Mouse (Mus musculus): Measurements from ENCODE around the gene Hspa4. TPM values are rescaled to one million over a fixed set of nuclear protein-coding genes. Genes with fewer than 3 reads are reported as not detected.

Gene Hspa4
- polyA plus RNA-seq, 1 experiment from 2014 or later, result 84.5 TPM

DNA sequence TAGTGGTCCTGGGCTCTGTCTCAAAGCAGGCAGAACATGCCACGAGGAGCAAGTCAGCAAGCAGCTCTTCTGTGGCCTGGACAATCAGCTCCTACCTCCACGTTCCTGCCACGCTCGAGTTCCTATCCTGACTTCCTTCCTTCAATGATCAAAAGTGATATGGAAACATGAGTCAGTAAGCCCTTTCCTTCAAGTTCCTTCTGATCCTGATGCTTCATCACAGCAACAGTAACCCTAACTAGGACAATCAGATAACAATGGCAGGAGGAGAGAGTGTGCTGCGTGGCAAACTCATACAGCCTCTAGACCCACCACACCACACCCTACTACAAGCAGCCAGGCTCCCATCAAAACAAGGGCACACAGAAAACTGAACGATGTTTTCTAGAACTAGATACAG is 14.4 kb downstream of the Hspa4 start:
- Histone ChIP-seq H3K9ac (ENCODE audit: low read depth, low read length) (no peak overlapping the region), H3K36me3 (ENCODE audit: insufficient read depth, low read length) (peaks cover 60% of the 10 kb centered on the region), H3K4me2 (ENCODE audit: low read length) (no peak overlapping the region), H3K4me3 (replicated peaks; ENCODE audit: low read depth, low read length) (no peak overlapping the region), H3K9me3 (replicated peaks; ENCODE audit: low read length) (no peaks in the 10 kb centered on the region), H3K4me1 (replicated peaks; ENCODE audit: insufficient read depth, low read length) (no peaks in the 10 kb centered on the region), H3K27ac (no peak overlapping the region), H3K27me3 (ENCODE audit: insufficient read depth, low read length) (no peaks in the 10 kb centered on the region)
- ATAC-seq (replicated peaks; ENCODE audit: low FRiP score, low read depth) (no peak), DNase-seq (ENCODE audit: low spot score) (no peak)
- 57% methylated on average over 6 of the region's 6 CpGs for WGBS
- TF ChIP-seq CTCF (IDR thresholded peaks at IDR 0.05; ENCODE audit: low read depth), result no peak

GRCm38 (mm10) chr11:53278411-53278810 is 21.8 kb downstream of the Hspa4 start:
- Histone ChIP-seq H3K27ac (no peak overlapping the region), H3K4me1 (replicated peaks; ENCODE audit: insufficient read depth, low read length) (no peaks in the 10 kb centered on the region), H3K9ac (ENCODE audit: low read depth, low read length) (no peak overlapping the region), H3K36me3 (ENCODE audit: insufficient read depth, low read length) (peaks cover 39% of the 10 kb centered on the region), H3K4me3 (replicated peaks; ENCODE audit: low read depth, low read length) (no peak overlapping the region), H3K9me3 (replicated peaks; ENCODE audit: low read length) (no peaks in the 10 kb centered on the region), H3K27me3 (ENCODE audit: insufficient read depth, low read length) (no peaks in the 10 kb centered on the region), H3K4me2 (ENCODE audit: low read length) (no peak overlapping the region)
- TF ChIP-seq CTCF (IDR thresholded peaks at IDR 0.05; ENCODE audit: low read depth), result no peak
- DNase-seq (ENCODE audit: low spot score), result no peak
- 87% methylated on average over 4 of the region's 4 CpGs for WGBS
- no peak for ATAC-seq (replicated peaks; ENCODE audit: low FRiP score, low read depth)

GRCm38 (mm10) chr11:53275358-53275757 is 24.9 kb downstream of the Hspa4 start:
- no peak for DNase-seq (ENCODE audit: low spot score)
- no peak overlapping the region for H3K9ac ChIP-seq (ENCODE audit: low read depth, low read length)
- no peaks in the 10 kb centered on the region for H3K27me3 ChIP-seq (ENCODE audit: insufficient read depth, low read length)
- no peak overlapping the region for H3K4me2 ChIP-seq (ENCODE audit: low read length)
- no peak overlapping the region for H3K4me3 ChIP-seq (replicated peaks; ENCODE audit: low read depth, low read length)
- H3K9me3 ChIP-seq (replicated peaks; ENCODE audit: low read length), result no peaks in the 10 kb centered on the region
- no peak for TF ChIP-seq CTCF (IDR thresholded peaks at IDR 0.05; ENCODE audit: low read depth)
- no peak for ATAC-seq (replicated peaks; ENCODE audit: low FRiP score, low read depth)
- no peaks in the 10 kb centered on the region for H3K4me1 ChIP-seq (replicated peaks; ENCODE audit: insufficient read depth, low read length)
- peaks cover 45% of the 10 kb centered on the region for H3K36me3 ChIP-seq (ENCODE audit: insufficient read depth, low read length)
- H3K27ac ChIP-seq, result no peak overlapping the region
- WGBS, result 89% methylated on average over 3 of the region's 3 CpGs

- no peaks in the 10 kb centered on the region for H3K27me3 ChIP-seq (ENCODE audit: insufficient read depth, low read length)
- 88% methylated on average over 5 of the region's 5 CpGs for WGBS
- H3K9ac ChIP-seq (ENCODE audit: low read depth, low read length), result no peak overlapping the region
- no peak overlapping the region for H3K27ac ChIP-seq
- no peak for ATAC-seq (replicated peaks; ENCODE audit: low FRiP score, low read depth)
- no peaks in the 10 kb centered on the region for H3K9me3 ChIP-seq (replicated peaks; ENCODE audit: low read length)
- no peak for TF ChIP-seq CTCF (IDR thresholded peaks at IDR 0.05; ENCODE audit: low read depth)
- no peak overlapping the region for H3K4me2 ChIP-seq (ENCODE audit: low read length)
- no peak for DNase-seq (ENCODE audit: low spot score)
- no peaks in the 10 kb centered on the region for H3K4me1 ChIP-seq (replicated peaks; ENCODE audit: insufficient read depth, low read length)
- H3K4me3 ChIP-seq (replicated peaks; ENCODE audit: low read depth, low read length), result no peak overlapping the region
- H3K36me3 ChIP-seq (ENCODE audit: insufficient read depth, low read length), result peaks cover 43% of the 10 kb centered on the region
These were observed 26.9 kb downstream of the Hspa4 start for GRCm38 (mm10) chr11:53273313-53273712.

DNA sequence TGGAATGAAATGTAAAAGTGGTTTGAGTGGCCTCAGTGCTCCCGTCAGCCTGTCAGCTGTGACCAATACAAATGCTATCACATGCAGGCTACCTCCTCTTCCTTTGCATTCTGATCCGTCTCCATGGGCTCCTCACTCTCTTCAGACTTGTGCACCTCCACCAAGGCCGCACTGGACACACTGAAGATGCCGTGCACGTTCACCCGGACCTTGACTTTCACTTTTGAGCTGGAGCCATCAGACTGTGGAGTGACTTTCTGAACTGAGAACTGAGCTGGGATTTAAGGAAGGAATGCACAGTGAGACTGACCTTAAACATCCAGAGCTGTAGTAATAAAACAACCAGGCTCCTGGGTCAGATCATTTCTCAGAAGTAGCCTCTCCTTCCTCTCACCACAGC is 30.7 kb downstream of the Hspa4 start:
- ATAC-seq (replicated peaks; ENCODE audit: low FRiP score, low read depth), result no peak
- WGBS, result 88% methylated on average over 6 of the region's 6 CpGs

DNA sequence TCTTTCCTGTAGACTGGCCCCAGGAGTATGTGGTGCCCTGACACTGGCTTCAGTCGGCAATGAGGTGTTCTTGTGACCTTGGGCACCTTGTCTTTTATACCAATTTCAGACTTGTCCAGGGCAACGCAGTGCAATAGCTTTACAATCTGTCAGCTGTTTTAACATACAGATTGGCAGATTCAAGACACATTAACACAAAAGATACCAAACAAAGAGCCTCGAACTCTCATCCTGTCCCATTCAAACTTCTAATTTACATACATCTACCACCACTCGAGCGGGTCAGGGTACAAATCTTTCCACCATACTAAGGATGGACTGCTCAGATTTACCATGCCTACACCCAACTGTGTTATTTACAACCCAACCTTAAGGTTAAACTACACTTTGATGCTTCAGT is 39.7 kb downstream of the Hspa4 start:
- Histone ChIP-seq H3K36me3 (ENCODE audit: insufficient read depth, low read length) (peaks cover 48% of the 10 kb centered on the region), H3K4me2 (ENCODE audit: low read length) (no peak overlapping the region), H3K9me3 (replicated peaks; ENCODE audit: low read length) (no peaks in the 10 kb centered on the region), H3K4me1 (replicated peaks; ENCODE audit: insufficient read depth, low read length) (no peaks in the 10 kb centered on the region), H3K27me3 (ENCODE audit: insufficient read depth, low read length) (no peaks in the 10 kb centered on the region), H3K27ac (no peak overlapping the region), H3K4me3 (replicated peaks; ENCODE audit: low read depth, low read length) (no peak overlapping the region), H3K9ac (ENCODE audit: low read depth, low read length) (no peak overlapping the region)
- ATAC-seq (replicated peaks; ENCODE audit: low FRiP score, low read depth), result no peak
- no peak for DNase-seq (ENCODE audit: low spot score)
- TF ChIP-seq CTCF (IDR thresholded peaks at IDR 0.05; ENCODE audit: low read depth), result no peak
- WGBS, result 82% methylated on average over 5 of the region's 5 CpGs

More for the DNA sequence above, 30.7 kb downstream of the Hspa4 start:
- Histone ChIP-seq H3K27ac (no peak overlapping the region), H3K4me3 (replicated peaks; ENCODE audit: low read depth, low read length) (no peak overlapping the region), H3K9ac (ENCODE audit: low read depth, low read length) (no peak overlapping the region), H3K36me3 (ENCODE audit: insufficient read depth, low read length) (peaks cover 58% of the 10 kb centered on the region), H3K9me3 (replicated peaks; ENCODE audit: low read length) (no peaks in the 10 kb centered on the region), H3K4me1 (replicated peaks; ENCODE audit: insufficient read depth, low read length) (no peaks in the 10 kb centered on the region), H3K4me2 (ENCODE audit: low read length) (no peak overlapping the region), H3K27me3 (ENCODE audit: insufficient read depth, low read length) (no peaks in the 10 kb centered on the region)
- no peak for TF ChIP-seq CTCF (IDR thresholded peaks at IDR 0.05; ENCODE audit: low read depth)
- peak; percentile 7 for DNase-seq (ENCODE audit: low spot score)

DNA sequence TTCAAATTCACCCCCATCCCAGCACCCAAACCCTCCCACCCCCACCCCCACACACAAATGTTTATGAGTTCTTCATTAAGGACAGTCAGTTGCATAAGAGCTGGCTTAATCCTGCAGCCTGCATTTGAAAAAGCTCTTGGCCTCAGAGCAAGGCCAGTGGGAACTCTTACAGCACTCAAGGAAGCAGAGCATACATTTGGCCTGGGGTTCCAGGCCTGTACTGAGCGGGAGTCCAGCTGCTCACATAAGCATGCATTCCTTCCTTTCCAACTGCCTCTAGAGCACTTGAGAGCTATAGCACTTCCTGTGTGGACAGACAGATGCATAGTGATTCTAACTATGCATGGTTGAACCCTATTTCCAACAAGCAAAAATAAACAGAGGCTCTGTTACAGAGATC is 40.2 kb downstream of the Hspa4 start:
- DNase-seq (ENCODE audit: low spot score) (no peak), ATAC-seq (replicated peaks; ENCODE audit: low FRiP score, low read depth) (no peak)
- Histone ChIP-seq H3K9ac (ENCODE audit: low read depth, low read length) (no peak overlapping the region), H3K36me3 (ENCODE audit: insufficient read depth, low read length) (peaks cover 43% of the 10 kb centered on the region), H3K27ac (no peak overlapping the region), H3K27me3 (ENCODE audit: insufficient read depth, low read length) (no peaks in the 10 kb centered on the region), H3K4me1 (replicated peaks; ENCODE audit: insufficient read depth, low read length) (no peaks in the 10 kb centered on the region), H3K4me3 (replicated peaks; ENCODE audit: low read depth, low read length) (no peak overlapping the region), H3K9me3 (replicated peaks; ENCODE audit: low read length) (no peaks in the 10 kb centered on the region), H3K4me2 (ENCODE audit: low read length) (no peak overlapping the region)
- 78% methylated on average over 1 of the region's 1 CpGs for WGBS
- TF ChIP-seq CTCF (IDR thresholded peaks at IDR 0.05; ENCODE audit: low read depth), result no peak
